34 mouse cellular contexts compared by ENCODE assay signal in genomic region chr9:70042935-70043334, GRCm38 (mm10). TPM values are rescaled to one million over a fixed set of nuclear protein-coding genes. Genes with fewer than 3 reads are reported as not detected.
DNase-seq lines count a peak whose midpoint lies in the region; ATAC-seq and TF ChIP-seq lines count a peak whose summit lies in the region.
"Had no signal": no experiment of that assay in that cellular context is flagged by ENCODE, and none has a peak within 500 bp of the region (broad histone marks: within the 10 kb centered on the region; RNA-seq: fewer than 3 reads in every experiment).

No protein-coding gene starts in this region.

- peaks cover 5% of the 10 kb centered on the region for H3K4me1 ChIP-seq in liver, postnatal 0 days (ENCODE audit: insufficient read depth)
- H3K4me1 ChIP-seq in liver, embryonic 14.5 days (replicated peaks; ENCODE audit: control insufficient read depth in 2 of 2, insufficient read depth in 2 of 2, low read length in 1 of 2) = peaks cover 23 to 36% of the 10 kb centered on the region in 2 experiments
- peaks cover 35% of the 10 kb centered on the region for H3K4me1 ChIP-seq in small intestine, adult 2 months (ENCODE audit: control insufficient read depth, insufficient read depth, insufficient read length, low read length)
- H3K4me1 ChIP-seq in thymus, adult 2 months (replicated peaks; ENCODE audit: control insufficient read depth, insufficient read depth, low read length) = peaks cover 7% of the 10 kb centered on the region

- no peak for ATAC-seq in liver, postnatal 0 days
- ATAC-seq in liver, embryonic 14.5 days (ENCODE audit: insufficient read depth) = peak; percentile 44; the same call in 1 of the 2 replicates
- ATAC-seq: forebrain, embryonic 14.5 days; forebrain, postnatal 0 days; hindbrain, postnatal 0 days; inflammation-experienced regulatory T-cells, adult 6 months; Patski had no signal

- no peaks in the 10 kb centered on the region for H3K27me3 ChIP-seq in liver, postnatal 0 days (ENCODE audit: insufficient read depth, low read length)
- no peaks in the 10 kb centered on the region for H3K27me3 ChIP-seq in liver, embryonic 14.5 days (ENCODE audit: control insufficient read depth, insufficient read depth, low read length)
- no peaks in the 10 kb centered on the region for H3K27me3 ChIP-seq in small intestine, adult 2 months (ENCODE audit: control insufficient read depth, insufficient read depth, low read length)
- no peaks in the 10 kb centered on the region for H3K27me3 ChIP-seq in thymus, adult 2 months (ENCODE audit: control insufficient read depth, insufficient read depth, low read length)
- H3K27me3 ChIP-seq: heart, embryonic 13.5 days; hindbrain, embryonic 12.5 days; Patski had no signal

- H3K9ac ChIP-seq in liver, postnatal 0 days (replicated peaks) = no peak overlapping the region
- no peak overlapping the region for H3K9ac ChIP-seq in liver, embryonic 14.5 days (replicated peaks)
- H3K9ac ChIP-seq: forebrain, postnatal 0 days; heart, embryonic 13.5 days; hindbrain, embryonic 12.5 days had no signal

- TF ChIP-seq POLR2A in small intestine, adult 2 months (IDR thresholded peaks at IDR 0.05; ENCODE audit: low read depth, low read length) = no peak
- TF ChIP-seq POLR2A in thymus, adult 2 months (IDR thresholded peaks at IDR 0.05; ENCODE audit: control insufficient read depth, extremely low read depth, insufficient read depth, low read length, poor library complexity) = no peak

- intact Hi-C loops in heart, postnatal 10 days (cut with DNase I) = no loop called here

- H3K4me3 ChIP-seq in liver, postnatal 0 days (ENCODE audit: low read depth, low read length) = no peak overlapping the region
- no peak overlapping the region for H3K4me3 ChIP-seq in liver, embryonic 14.5 days (ENCODE audit: insufficient read depth in 1 of 2, low read depth in 2 of 2, low read length in 2 of 2)
- no peak overlapping the region for H3K4me3 ChIP-seq in small intestine, adult 2 months (ENCODE audit: low read depth, low read length)
- H3K4me3 ChIP-seq in thymus, adult 2 months (ENCODE audit: control insufficient read depth, insufficient read depth, low read length) = no peak overlapping the region
- H3K4me3 ChIP-seq: gastrocnemius, adult 2 months; heart, adult 2 months; heart, embryonic 10.5 days; heart, embryonic 13.5 days; hindbrain, embryonic 12.5 days had no signal

- TF ChIP-seq CTCF in liver, postnatal 0 days (IDR thresholded peaks at IDR 0.05; ENCODE audit: low read depth) = no peak
- no peak for TF ChIP-seq CTCF in liver, embryonic 14.5 days (IDR thresholded peaks at IDR 0.05; ENCODE audit: low read depth)
- TF ChIP-seq CTCF in small intestine, adult 2 months (IDR thresholded peaks at IDR 0.05; ENCODE audit: extremely low read depth, insufficient read length, insufficient replicate concordance, low read depth, low read length) = no peak
- no peak for TF ChIP-seq CTCF in thymus, adult 2 months (IDR thresholded peaks at IDR 0.05; ENCODE audit: borderline replicate concordance, control insufficient read depth, extremely low read depth, insufficient read depth, low read length, poor library complexity)

- no peaks in the 10 kb centered on the region for H3K36me3 ChIP-seq in liver, postnatal 0 days (replicated peaks; ENCODE audit: insufficient read depth, low read length)
- no peaks in the 10 kb centered on the region for H3K36me3 ChIP-seq in liver, embryonic 14.5 days (replicated peaks; ENCODE audit: control insufficient read depth, insufficient read depth, low read depth)
- no peaks in the 10 kb centered on the region for H3K36me3 ChIP-seq in small intestine, adult 2 months (ENCODE audit: control insufficient read depth, insufficient read depth, low read length)
- H3K36me3 ChIP-seq in thymus, adult 2 months (ENCODE audit: control insufficient read depth, insufficient read depth, low read length) = no peaks in the 10 kb centered on the region
- H3K36me3 ChIP-seq: G1E; heart, embryonic 10.5 days; heart, embryonic 13.5 days; hindbrain, embryonic 12.5 days had no signal

- TF ChIP-seq EP300 in liver, postnatal 0 days (IDR thresholded peaks at IDR 0.05; ENCODE audit: low read depth) = no peak
- no peak for TF ChIP-seq EP300 in liver, embryonic 14.5 days (IDR thresholded peaks at IDR 0.05; ENCODE audit: low read depth)

- H3K4me2 ChIP-seq in liver, postnatal 0 days (ENCODE audit: low read depth, low read length) = no peak overlapping the region
- no peak overlapping the region for H3K4me2 ChIP-seq in liver, embryonic 14.5 days (ENCODE audit: low read depth)
- H3K4me2 ChIP-seq: heart, embryonic 13.5 days; hindbrain, embryonic 12.5 days had no signal

- 88% methylated on average over 1 of the region's 1 CpGs for WGBS in liver, postnatal 0 days (ENCODE audit: insufficient replicate concordance)
- 81% methylated on average over 1 of the region's 1 CpGs for WGBS in liver, embryonic 14.5 days (ENCODE audit: insufficient replicate concordance)
- WGBS in small intestine, adult 2 months = 92% methylated on average over 1 of the region's 1 CpGs
- WGBS in thymus, adult 2 months = 94% methylated on average over 1 of the region's 1 CpGs

- H3K9me3 ChIP-seq in liver, postnatal 0 days (ENCODE audit: low read length) = peaks cover 4% of the 10 kb centered on the region; the same call in 1 of the 2 replicates
- H3K9me3 ChIP-seq in liver, embryonic 14.5 days (ENCODE audit: control insufficient read depth, low read length) = no peaks in the 10 kb centered on the region; the same call in 1 of the 2 replicates
- H3K9me3 ChIP-seq: G1E; heart, embryonic 10.5 days; heart, embryonic 13.5 days; hindbrain, embryonic 12.5 days had no signal

- DNase-seq in heart, adult 11 months = peak; percentile 78
- DNase-seq in heart, postnatal 10 days = no peak
- DNase-seq in liver (peak; percentile 44), adipocyte (ENCODE audit: low spot score) (no peak)
- DNase-seq in liver, postnatal 0 days = no peak
- no peak for DNase-seq in liver, embryonic 14.5 days (ENCODE audit: low read depth in 3 of 3, low spot score in 3 of 3)
- no peak for DNase-seq in thymus, adult 2 months
- DNase-seq: adrenal gland, adult 2 months; adrenal gland, postnatal 14 days; cerebellum, adult 11 months; cerebellum, adult 2 months; cerebellum, postnatal 10 days; cerebellum, postnatal 36 days; embryo, embryonic 11 days; forebrain, postnatal 0 days; gastrocnemius, adult 2 months; gastrocnemius, postnatal 14 days; heart, adult 2 months had no signal

- no peak overlapping the region for H3K27ac ChIP-seq in liver, postnatal 0 days (ENCODE audit: low read depth)
- H3K27ac ChIP-seq in liver, embryonic 14.5 days = no peak overlapping the region
- peak overlapping the region; percentile 90; the same call in 1 of the 2 replicates for H3K27ac ChIP-seq in small intestine, adult 2 months (ENCODE audit: insufficient read depth, low read depth, low read length)
- no peak overlapping the region for H3K27ac ChIP-seq in thymus, adult 2 months (ENCODE audit: control insufficient read depth, insufficient read depth, low read length)
- H3K27ac ChIP-seq: gastrocnemius, adult 2 months; heart, adult 2 months; heart, embryonic 10.5 days; heart, embryonic 13.5 days; hindbrain, embryonic 12.5 days; hindbrain, postnatal 0 days had no signal

RNA-seq across cellular contexts. Expression of gene Gcnt3, which starts 5.0 kb away (rescaled TPM):
- not detected for total RNA-seq in heart, postnatal 10 days (2021)
- polyA plus RNA-seq in liver, postnatal 0 days (2015; fragmentation: Nextera tagmentation; extraction: Ambion mirVana) = not detected in 2 replicates
- not detected in 2 replicates for polyA plus RNA-seq in liver, embryonic 14.5 days (2012; rRNA removed)
- polyA plus RNA-seq in liver, embryonic 14.5 days (2014; fragmentation: Nextera tagmentation; extraction: Ambion mirVana) = not detected in 2 replicates
- 5.6 and 9.8 TPM in 2 replicates for polyA plus RNA-seq in small intestine, adult 2 months (2012; rRNA removed)
- 0.04 TPM in 1 of 2 replicates, not detected in the other for polyA plus RNA-seq in thymus, adult 2 months (2012; rRNA removed)
- total RNA-seq: adrenal gland, postnatal 14 days; adrenal gland, postnatal 4 days; forebrain, postnatal 0 days; gastrocnemius, adult 2 months; gastrocnemius, postnatal 14 days; gastrocnemius, postnatal 4 days; heart, adult 2 months; hematopoietic stem cell, adult 5-6 weeks; hindbrain, postnatal 0 days had no signal
- polyA plus RNA-seq: adrenal gland, adult 2 months; cerebellum, adult 2 months; cortical plate, adult 2 months; embryonic facial prominence, embryonic 11.5 days; forebrain, embryonic 11.5 days; forebrain, embryonic 14.5 days; forebrain, postnatal 0 days; frontal cortex, adult 2 months; G1E; heart, adult 2 months; heart, embryonic 10.5 days; heart, embryonic 13.5 days; hindbrain, embryonic 12.5 days; inflammation-experienced regulatory T-cells, adult 6 months had no signal

RNA-seq across cellular contexts. Expression of gene Gtf2a2, which starts 30.6 kb away (rescaled TPM):
- 10 to 100 TPM; 73.3 to 77.8 TPM for total RNA-seq in heart, postnatal 10 days (2021)
- 149 and 154 TPM in 2 replicates for polyA plus RNA-seq in liver, postnatal 0 days (2015; fragmentation: Nextera tagmentation; extraction: Ambion mirVana)
- 34.6 and 55.2 TPM in 2 replicates for polyA plus RNA-seq in liver, embryonic 14.5 days (2012; rRNA removed)
- 148 and 150 TPM in 2 replicates for polyA plus RNA-seq in liver, embryonic 14.5 days (2014; fragmentation: Nextera tagmentation; extraction: Ambion mirVana)
- 9.2 and 10.1 TPM in 2 replicates for polyA plus RNA-seq in small intestine, adult 2 months (2012; rRNA removed)
- 48.1 and 53.5 TPM in 2 replicates for polyA plus RNA-seq in thymus, adult 2 months (2012; rRNA removed)

RNA-seq across cellular contexts. Expression of gene Bnip2, which starts 53.7 kb away (rescaled TPM):
- total RNA-seq in heart, postnatal 10 days (2021) = 100 to 1,000 TPM; 102 to 107 TPM
- polyA plus RNA-seq in liver, postnatal 0 days (2015; fragmentation: Nextera tagmentation; extraction: Ambion mirVana) = 38.4 and 42.5 TPM in 2 replicates
- 13.9 and 23.8 TPM in 2 replicates for polyA plus RNA-seq in liver, embryonic 14.5 days (2012; rRNA removed)
- polyA plus RNA-seq in liver, embryonic 14.5 days (2014; fragmentation: Nextera tagmentation; extraction: Ambion mirVana) = 46.6 and 49.4 TPM in 2 replicates
- polyA plus RNA-seq in small intestine, adult 2 months (2012; rRNA removed) = 4.1 and 5.7 TPM in 2 replicates
- polyA plus RNA-seq in thymus, adult 2 months (2012; rRNA removed) = 37.6 and 47.0 TPM in 2 replicates

Comparison
In these comparisons a context has a peak if more than half of its experiments do, and no peak if none do; other contexts are left out.
1. DNase-seq: peak in heart, adult 11 months (single experiment) and liver (single experiment); none in heart, postnatal 10 days (0 of 2), liver, postnatal 0 days (single experiment), liver, embryonic 14.5 days (0 of 3), thymus, adult 2 months (single experiment) and adipocyte (single experiment).